Mouse (Mus musculus): Measurements from ENCODE around the gene Olfr1489. TPM values are rescaled to one million over a fixed set of nuclear protein-coding genes. Genes with fewer than 3 reads are reported as not detected.

Gene Olfr1489
- not detected in 2 replicates for polyA plus RNA-seq (2015; fragmentation: Nextera tagmentation; extraction: Ambion mirVana)

GRCm38 (mm10) chr19:13631321-13631720 is at the start of gene Olfr1489:
Gene Olfr1489, plus strand, starts transcription at chr19:13631621.

GRCm38 (mm10) chr19:13583211-13583610 is 48.2 kb upstream of the Olfr1489 start, which contains the start of gene Olfr1484:
Gene Olfr1484, plus strand, starts transcription at chr19:13583511.

GRCm38 (mm10) chr19:13617075-13617474 is 14.3 kb upstream of the Olfr1489 start, which contains the start of gene Olfr1487:
Gene Olfr1487, plus strand, starts transcription at chr19:13617375.

GRCm38 (mm10) chr19:13650791-13651190 is 19.4 kb downstream of the Olfr1489 start, which contains the start of gene Olfr1490:
Gene Olfr1490, plus strand, starts transcription at chr19:13651091.

Small RNA genes within 50 kb of the gene (microRNA-seq; reads per million reads assigned to microRNA genes)
- gene Gm22323 (ENCODE audit: borderline replicate concordance, insufficient number of aligned reads) (not detected), gene Gm23931 (ENCODE audit: borderline replicate concordance, insufficient number of aligned reads) (not detected)

Other genes with a start within 250 kb of the Olfr1489 start
- not detected in 2 replicates for gene Olfr1469, start 223.8 kb upstream of the Olfr1489 start, polyA plus RNA-seq (2015; fragmentation: Nextera tagmentation; extraction: Ambion mirVana)
- gene Olfr1471, start 188.2 kb upstream of the Olfr1489 start, polyA plus RNA-seq (2015; fragmentation: Nextera tagmentation; extraction: Ambion mirVana): not detected in 2 replicates
- gene Olfr1472, start 175.5 kb upstream of the Olfr1489 start, polyA plus RNA-seq (2015; fragmentation: Nextera tagmentation; extraction: Ambion mirVana): not detected in 2 replicates
- gene Olfr1474, start 162.1 kb upstream of the Olfr1489 start, polyA plus RNA-seq (2015; fragmentation: Nextera tagmentation; extraction: Ambion mirVana): not detected in 2 replicates
- not detected in 2 replicates for gene Olfr1475, start 151.4 kb upstream of the Olfr1489 start, polyA plus RNA-seq (2015; fragmentation: Nextera tagmentation; extraction: Ambion mirVana)
- gene Olfr1477, start 131.1 kb upstream of the Olfr1489 start, polyA plus RNA-seq (2015; fragmentation: Nextera tagmentation; extraction: Ambion mirVana): not detected in 2 replicates
- gene Olfr1480, start 103.7 kb upstream of the Olfr1489 start, polyA plus RNA-seq (2015; fragmentation: Nextera tagmentation; extraction: Ambion mirVana): not detected in 2 replicates
- not detected in 2 replicates for gene Olfr1484, start 48.1 kb upstream of the Olfr1489 start, polyA plus RNA-seq (2015; fragmentation: Nextera tagmentation; extraction: Ambion mirVana)
- gene Olfr1487, start 14.2 kb upstream of the Olfr1489 start, polyA plus RNA-seq (2015; fragmentation: Nextera tagmentation; extraction: Ambion mirVana): not detected in 2 replicates
- not detected in 2 replicates for gene Olfr1490, start 19.5 kb downstream of the Olfr1489 start, polyA plus RNA-seq (2015; fragmentation: Nextera tagmentation; extraction: Ambion mirVana)
- gene Olfr1491, start 65.6 kb downstream of the Olfr1489 start, polyA plus RNA-seq (2015; fragmentation: Nextera tagmentation; extraction: Ambion mirVana): not detected in 2 replicates
- not detected in 2 replicates for gene Olfr1493-ps1, start 91.7 kb downstream of the Olfr1489 start, polyA plus RNA-seq (2015; fragmentation: Nextera tagmentation; extraction: Ambion mirVana)
- gene Olfr1494, start 108.1 kb downstream of the Olfr1489 start, polyA plus RNA-seq (2015; fragmentation: Nextera tagmentation; extraction: Ambion mirVana): not detected in 2 replicates
- not detected in 2 replicates for gene Olfr1495, start 133.0 kb downstream of the Olfr1489 start, polyA plus RNA-seq (2015; fragmentation: Nextera tagmentation; extraction: Ambion mirVana)
- gene Olfr1496, start 146.3 kb downstream of the Olfr1489 start, polyA plus RNA-seq (2015; fragmentation: Nextera tagmentation; extraction: Ambion mirVana): not detected in 2 replicates
- not detected in 2 replicates for gene Olfr1497, start 166.6 kb downstream of the Olfr1489 start, polyA plus RNA-seq (2015; fragmentation: Nextera tagmentation; extraction: Ambion mirVana)
- gene Olfr1499, start 187.8 kb downstream of the Olfr1489 start, polyA plus RNA-seq (2015; fragmentation: Nextera tagmentation; extraction: Ambion mirVana): not detected in 2 replicates
- not detected in 2 replicates for gene Olfr1500, start 198.9 kb downstream of the Olfr1489 start, polyA plus RNA-seq (2015; fragmentation: Nextera tagmentation; extraction: Ambion mirVana)
- not detected in 2 replicates for gene Olfr1501, start 219.1 kb downstream of the Olfr1489 start, polyA plus RNA-seq (2015; fragmentation: Nextera tagmentation; extraction: Ambion mirVana)
- not detected in 2 replicates for gene Olfr1502, start 230.2 kb downstream of the Olfr1489 start, polyA plus RNA-seq (2015; fragmentation: Nextera tagmentation; extraction: Ambion mirVana)